Mouse (Mus musculus): Measurements from ENCODE around the gene Sfxn5. TPM values are rescaled to one million over a fixed set of nuclear protein-coding genes. Genes with fewer than 3 reads are reported as not detected.
A peak's percentile ranks its signal among the peaks of the same experiment; 100 is the strongest.

Sfxn5 gene
- total and polyA plus RNA-seq, 3 experiments: 1.8 to 3.0 TPM; not detected in 1

GRCm38 (mm10) chr6:85306375-85306774 is 26.8 kb downstream of the Sfxn5 start:
- no peak for TF ChIP-seq ZKSCAN1 (IDR thresholded peaks at IDR 0.05; ENCODE audit: low read depth, low read length)
- no peak for TF ChIP-seq CHD2 (IDR thresholded peaks at IDR 0.05; ENCODE audit: low read length)
- no peak for TF ChIP-seq GATA1 (IDR thresholded peaks at IDR 0.05; ENCODE audit: low read depth, low read length)
- no peak for TF ChIP-seq SMC3 (IDR thresholded peaks at IDR 0.05; ENCODE audit: low read depth, low read length)
- TF ChIP-seq EP300 (IDR thresholded peaks at IDR 0.05; ENCODE audit: low read depth in 1 of 2, low read length in 2 of 2): no peak
- no peak for TF ChIP-seq POLR2AphosphoS2 (IDR thresholded peaks at IDR 0.05; ENCODE audit: low read length)
- TF ChIP-seq TAL1 (IDR thresholded peaks at IDR 0.05; ENCODE audit: low read length): no peak
- TF ChIP-seq UBTF (IDR thresholded peaks at IDR 0.05; ENCODE audit: borderline replicate concordance, insufficient read depth, low read depth, low read length): no peak
- peaks cover 0 to 9% of the 10 kb centered on the region in 2 experiments; a peak in 2 of 4 replicates for H3K36me3 ChIP-seq (ENCODE audit: control insufficient read depth in 1 of 2, insufficient read depth in 2 of 2, low read length in 2 of 2)
- H3K27me3 ChIP-seq (ENCODE audit: control insufficient read depth in 1 of 2, insufficient read depth in 2 of 2, low read length in 2 of 2): no peaks in the 10 kb centered on the region
- no peak overlapping the region for H3K27ac ChIP-seq (ENCODE audit: control insufficient read depth, low read depth, low read length)
- H3K9ac ChIP-seq (ENCODE audit: control insufficient read depth, low read depth, low read length, poor library complexity, severe bottlenecking): no peak overlapping the region
- no peaks in the 10 kb centered on the region for H3K9me3 ChIP-seq (replicated peaks; ENCODE audit: insufficient read depth, low read length)
- DNase-seq (ENCODE audit: low read depth, low spot score): no peak
- no peak overlapping the region for H3K4me3 ChIP-seq (ENCODE audit: control insufficient read depth in 1 of 2, insufficient read depth in 1 of 2, low read depth in 2 of 2, low read length in 2 of 2)
- H3K79me2 ChIP-seq (ENCODE audit: control insufficient read depth, insufficient read depth, low read length, poor library complexity): no peaks in the 10 kb centered on the region
- H3K4me1 ChIP-seq (ENCODE audit: control insufficient read depth in 1 of 2, insufficient read depth in 2 of 2, low read length in 2 of 2): peaks cover 0 to 5% of the 10 kb centered on the region in 2 experiments; a peak in 2 of 4 replicates

GRCm38 (mm10) chr6:85305826-85306225 is 27.4 kb downstream of the Sfxn5 start:
- DNase-seq (ENCODE audit: low read depth, low spot score): no peak
- H3K79me2 ChIP-seq (ENCODE audit: control insufficient read depth, insufficient read depth, low read length, poor library complexity): no peaks in the 10 kb centered on the region
- no peaks in the 10 kb centered on the region for H3K9me3 ChIP-seq (replicated peaks; ENCODE audit: insufficient read depth, low read length)
- peaks cover 0 to 9% of the 10 kb centered on the region in 2 experiments; a peak in 2 of 4 replicates for H3K36me3 ChIP-seq (ENCODE audit: control insufficient read depth in 1 of 2, insufficient read depth in 2 of 2, low read length in 2 of 2)
- no peak overlapping the region for H3K27ac ChIP-seq (ENCODE audit: control insufficient read depth, low read depth, low read length)
- H3K9ac ChIP-seq (ENCODE audit: control insufficient read depth, low read depth, low read length, poor library complexity, severe bottlenecking): no peak overlapping the region
- peaks cover 0 to 5% of the 10 kb centered on the region in 2 experiments; a peak in 2 of 4 replicates for H3K4me1 ChIP-seq (ENCODE audit: control insufficient read depth in 1 of 2, insufficient read depth in 2 of 2, low read length in 2 of 2)
- H3K27me3 ChIP-seq (ENCODE audit: control insufficient read depth in 1 of 2, insufficient read depth in 2 of 2, low read length in 2 of 2): no peaks in the 10 kb centered on the region
- no peak overlapping the region for H3K4me3 ChIP-seq (ENCODE audit: control insufficient read depth in 1 of 2, insufficient read depth in 1 of 2, low read depth in 2 of 2, low read length in 2 of 2)
- TF ChIP-seq ZMIZ1 (IDR thresholded peaks at IDR 0.05; ENCODE audit: low read depth, low read length) (no peak), ELF1 (IDR thresholded peaks at IDR 0.05; ENCODE audit: low read depth, low read length) (0 out of 2 replicates have a peak, but pooled peaks have one; percentile 16), EP300 (IDR thresholded peaks at IDR 0.05; ENCODE audit: low read depth in 1 of 2, low read length in 2 of 2) (peak in 1 of 2 experiments; percentile 59; a peak in 2 of 4 replicates), HCFC1 (IDR thresholded peaks at IDR 0.05; ENCODE audit: low read depth, low read length) (no peak), CHD1 (IDR thresholded peaks at IDR 0.05; ENCODE audit: low read depth, low read length) (no peak), NRF1 (IDR thresholded peaks at IDR 0.05; ENCODE audit: insufficient read depth, low read depth, low read length, poor library complexity, severe bottlenecking) (no peak), MYC (IDR thresholded peaks at IDR 0.05; ENCODE audit: low read depth, low read length) (no peak), ZKSCAN1 (IDR thresholded peaks at IDR 0.05; ENCODE audit: low read depth, low read length) (no peak), GATA1 (IDR thresholded peaks at IDR 0.05; ENCODE audit: low read depth, low read length) (no peak), RCOR1 (IDR thresholded peaks at IDR 0.05; ENCODE audit: low read depth, low read length) (peak; percentile 38; the same call in 1 of the 2 replicates), UBTF (IDR thresholded peaks at IDR 0.05; ENCODE audit: borderline replicate concordance, insufficient read depth, low read depth, low read length) (no peak), ETS1 (IDR thresholded peaks at IDR 0.05; ENCODE audit: low read depth, low read length) (peak; percentile 16; the same call in 1 of the 2 replicates), JUND (IDR thresholded peaks at IDR 0.05; ENCODE audit: low read depth, low read length) (no peak), SIN3A (IDR thresholded peaks at IDR 0.05; ENCODE audit: low read length) (no peak), RAD21 (IDR thresholded peaks at IDR 0.05; ENCODE audit: low read depth, low read length) (no peak), USF2 (IDR thresholded peaks at IDR 0.05; ENCODE audit: borderline replicate concordance in 1 of 2, insufficient read depth in 1 of 2, low read depth in 1 of 2, low read length in 2 of 2) (no peak), POLR2A (IDR thresholded peaks at IDR 0.05; ENCODE audit: control insufficient read depth in 1 of 2, insufficient read depth in 1 of 2, low read depth in 1 of 2, low read length in 2 of 2, poor library complexity in 1 of 2) (no peak), MAFK (IDR thresholded peaks at IDR 0.05; ENCODE audit: borderline replicate concordance, low read depth, low read length) (no peak), KAT2A (conservative IDR thresholded peaks at IDR 0.05; ENCODE audit: low read depth, low read length) (no peak), GABPA (IDR thresholded peaks at IDR 0.05; ENCODE audit: low read depth, low read length) (no peak), SMC3 (IDR thresholded peaks at IDR 0.05; ENCODE audit: low read depth, low read length) (no peak), MXI1 (IDR thresholded peaks at IDR 0.05; ENCODE audit: low read depth, low read length) (no peak), TAL1 (IDR thresholded peaks at IDR 0.05; ENCODE audit: low read length) (no peak), BHLHE40 (IDR thresholded peaks at IDR 0.05; ENCODE audit: borderline replicate concordance, low read depth, low read length) (no peak), MYB (IDR thresholded peaks at IDR 0.05; ENCODE audit: low read depth, low read length) (no peak), USF1 (IDR thresholded peaks at IDR 0.05; ENCODE audit: low read depth, low read length) (no peak), TCF12 (IDR thresholded peaks at IDR 0.05; ENCODE audit: low read depth, low read length) (peak; percentile 77), MEF2A (IDR thresholded peaks at IDR 0.05; ENCODE audit: extremely low read depth, insufficient replicate concordance, low read depth, low read length, poor library complexity, severe bottlenecking) (no peak)
